Mouse (Mus musculus): ENCODE data around the gene Kif26b.

The Kif26b gene

GRCm38 (mm10) chr1:178840311-178840710 is 311.4 kb downstream of the Kif26b start:
- no peak for DNase-seq (ENCODE audit: low spot score)

- DNase-seq (ENCODE audit: low spot score): no peak
Measured at GRCm38 (mm10) chr1:178844839-178845238, 315.9 kb downstream of the Kif26b start.

GRCm38 (mm10) chr1:178847569-178847968 is 318.6 kb downstream of the Kif26b start:
- no peak for DNase-seq (ENCODE audit: low spot score)

- no peak for DNase-seq (ENCODE audit: low spot score)
Measured at GRCm38 (mm10) chr1:178848380-178849106, 319.6 kb downstream of the Kif26b start.

- DNase-seq (ENCODE audit: low spot score): no peak
Measured at GRCm38 (mm10) chr1:178850569-178850968, 321.6 kb downstream of the Kif26b start.

GRCm38 (mm10) chr1:178854936-178855335 is 326.0 kb downstream of the Kif26b start:
- DNase-seq (ENCODE audit: low spot score): no peak

- no peak for DNase-seq (ENCODE audit: low spot score)
Measured at GRCm38 (mm10) chr1:178855974-178856373, 327.0 kb downstream of the Kif26b start.

GRCm38 (mm10) chr1:178860671-178861391 is 331.9 kb downstream of the Kif26b start:
- no peak for DNase-seq (ENCODE audit: low spot score)

GRCm38 (mm10) chr1:178861392-178861762 is 332.5 kb downstream of the Kif26b start:
- DNase-seq (ENCODE audit: low spot score): no peak

- DNase-seq (ENCODE audit: low spot score): no peak
Measured at GRCm38 (mm10) chr1:178863756-178864155, 334.8 kb downstream of the Kif26b start.

GRCm38 (mm10) chr1:178864297-178864696 is 335.4 kb downstream of the Kif26b start:
- no peak for DNase-seq (ENCODE audit: low spot score)

- no peak for DNase-seq (ENCODE audit: low spot score)
Measured at GRCm38 (mm10) chr1:178866757-178867156, 337.8 kb downstream of the Kif26b start.

GRCm38 (mm10) chr1:178871055-178871454 is 342.1 kb downstream of the Kif26b start:
- no peak for DNase-seq (ENCODE audit: low spot score)

GRCm38 (mm10) chr1:178876926-178877325 is 348.0 kb downstream of the Kif26b start:
- no peak for DNase-seq (ENCODE audit: low spot score)

GRCm38 (mm10) chr1:178878676-178879075 is 349.8 kb downstream of the Kif26b start:
- no peak for DNase-seq (ENCODE audit: low spot score)

GRCm38 (mm10) chr1:178880905-178881304 is 352.0 kb downstream of the Kif26b start:
- no peak for DNase-seq (ENCODE audit: low spot score)

GRCm38 (mm10) chr1:178886671-178887070 is 357.7 kb downstream of the Kif26b start:
- DNase-seq (ENCODE audit: low spot score): no peak

GRCm38 (mm10) chr1:178892376-178892775 is 363.5 kb downstream of the Kif26b start:
- no peak for DNase-seq (ENCODE audit: low spot score)

GRCm38 (mm10) chr1:178893229-178894080 is 364.5 kb downstream of the Kif26b start:
- no peak for DNase-seq (ENCODE audit: low spot score)

GRCm38 (mm10) chr1:178894081-178894401 is 365.1 kb downstream of the Kif26b start:
- no peak for DNase-seq (ENCODE audit: low spot score)

- no peak for DNase-seq (ENCODE audit: low spot score)
Measured at GRCm38 (mm10) chr1:178895674-178896073, 366.7 kb downstream of the Kif26b start.

GRCm38 (mm10) chr1:178910951-178911350 is 382.0 kb downstream of the Kif26b start:
- no peak for DNase-seq (ENCODE audit: low spot score)

Measured in ovary, adult 18-20 months (tissue).